Mouse (Mus musculus) left cerebral cortex, postnatal 14 days (tissue): ENCODE results near the gene Gm6793. TPM values are rescaled to one million over a fixed set of nuclear protein-coding genes. Genes with fewer than 3 reads are reported as not detected.

Experiments
- DNase-seq, 2 experiments: peaks; one replicate each; pipeline ENCODE4 v3.0.0; 2021 to 2022; ENCODE audit warnings: low spot score in 2 of 2, mixed read lengths in 1 of 2
- intact Hi-C: fragments of 180-260 bp; cut with DNase I; formaldehyde crosslinking; loops from one replicate; pipeline ENCODE4 v1.15.1; 2025
- long read RNA-seq, 2 experiments: library from polyadenylated mRNA; stranded (forward); transcript quantifications; one replicate each; pipeline ENCODE4 v2.0.0; 2021
- total RNA-seq, 2 experiments: library from RNA; stranded (reverse); gene quantifications; 2 replicates each; pipeline ENCODE4 v1.2.3; 2021

Gene Gm6793
- under 1 TPM in 1 of 2 experiments, not detected in 1; 0.22 TPM for total RNA-seq
- long read RNA-seq, experiment 1: 0 reads
- long read RNA-seq, experiment 2: 0 reads

GRCm38 (mm10) chr8:112014936-112015335 lies at the start of gene Gm6793:
Gene Gm6793 (minus strand): TSS chr8:112015036.
- intact Hi-C loops: no loop called here

GRCm38 (mm10) chr8:112061372-112061771 lies 46.5 kb upstream of the Gm6793 start:
- peak; percentile 72 to 84 for DNase-seq
- intact Hi-C loops: loop anchor here (5.0 to 10.0 kb wide), 5 partner anchors 506 to 1571 kb away; no protein-coding TSS in a partner anchor

More at GRCm38 (mm10) chr8:112014936-112015335, at the start of gene Gm6793:
- no peak for DNase-seq

GRCm38 (mm10) chr8:112054456-112054855 lies 39.6 kb upstream of the Gm6793 start:
- DNase-seq: no peak
- intact Hi-C loops: no loop called here

GRCm38 (mm10) chr8:112051537-112051936 lies 36.7 kb upstream of the Gm6793 start:
- intact Hi-C loops: no loop called here
- DNase-seq: no peak

- no peak for DNase-seq
- intact Hi-C loops: loop anchor here (5.0 kb wide), 1 partner anchor 1582 kb away; no protein-coding TSS in a partner anchor
These were observed 35.1 kb upstream of the Gm6793 start for GRCm38 (mm10) chr8:112049984-112050383.

GRCm38 (mm10) chr8:112048293-112048692 lies 33.5 kb upstream of the Gm6793 start:
- intact Hi-C loops: loop anchor here (5.0 kb wide), 1 partner anchor 1584 kb away; no protein-coding TSS in a partner anchor

GRCm38 (mm10) chr8:112045896-112046295 lies 31.1 kb upstream of the Gm6793 start:
- peak; percentile 93 to 94 for DNase-seq
- intact Hi-C loops: loop anchor here (5.0 kb wide), 1 partner anchor 1586 kb away; no protein-coding TSS in a partner anchor

More at GRCm38 (mm10) chr8:112048293-112048692, 33.5 kb upstream of the Gm6793 start:
- no peak for DNase-seq

- no peak for DNase-seq
- intact Hi-C loops: loop anchor here (5.0 kb wide), 1 partner anchor 1587 kb away; no protein-coding TSS in a partner anchor
These were observed 30.3 kb upstream of the Gm6793 start for GRCm38 (mm10) chr8:112045182-112045581.

- intact Hi-C loops: no loop called here
- DNase-seq: no peak
These were observed 22.7 kb upstream of the Gm6793 start for GRCm38 (mm10) chr8:112037521-112037920.

GRCm38 (mm10) chr8:112034603-112035002 lies 19.8 kb upstream of the Gm6793 start:
- intact Hi-C loops: no loop called here
- peak; percentile 33 to 43 for DNase-seq

GRCm38 (mm10) chr8:112033071-112033470 lies 18.2 kb upstream of the Gm6793 start:
- DNase-seq: no peak
- intact Hi-C loops: no loop called here

- intact Hi-C loops: no loop called here
These were observed 15.8 kb upstream of the Gm6793 start for GRCm38 (mm10) chr8:112030663-112031062.

GRCm38 (mm10) chr8:112029455-112029854 lies 14.6 kb upstream of the Gm6793 start:
- DNase-seq: no peak
- intact Hi-C loops: no loop called here

More at GRCm38 (mm10) chr8:112030663-112031062, 15.8 kb upstream of the Gm6793 start:
- no peak for DNase-seq

GRCm38 (mm10) chr8:112011816-112012242 lies 3.0 kb downstream of the Gm6793 start:
- peak in 1 of 2 experiments; percentile 34 for DNase-seq
- intact Hi-C loops: loop anchor here (1.0 kb wide), 1 partner anchor 20 kb away; the partner anchor contains the start of gene Adat1

GRCm38 (mm10) chr8:112010997-112011815 lies 3.6 kb downstream of the Gm6793 start, which contains the start of the genes Kars and Terf2ip:
Gene Kars (minus strand): TSS chr8:112011323.
Gene Terf2ip (plus strand): TSS chr8:112011398.
- peak; percentile 89 to 93 for DNase-seq
- intact Hi-C loops: loop anchor here (1.0 kb wide), 1 partner anchor 19 kb away; the partner anchor contains the start of gene Adat1

GRCm38 (mm10) chr8:112009558-112009957 lies 5.3 kb downstream of the Gm6793 start:
- DNase-seq: no peak
- intact Hi-C loops: no loop called here

GRCm38 (mm10) chr8:112007669-112008068 lies 7.2 kb downstream of the Gm6793 start:
- DNase-seq: no peak
- intact Hi-C loops: no loop called here

- DNase-seq: peak; percentile 26 to 40
- intact Hi-C loops: no loop called here
These were observed 9.2 kb downstream of the Gm6793 start for GRCm38 (mm10) chr8:112005601-112006000.

GRCm38 (mm10) chr8:112004754-112005153 lies 10.1 kb downstream of the Gm6793 start:
- intact Hi-C loops: no loop called here
- no peak for DNase-seq

GRCm38 (mm10) chr8:111992703-111993039 lies 22.2 kb downstream of the Gm6793 start:
- no peak for DNase-seq
- intact Hi-C loops: loop anchor here (1.0 to 10.0 kb wide), 2 partner anchors 19 to 118 kb away; partner anchors contain the start of genes Kars, Terf2ip and Tmem170
